Mouse (Mus musculus) stomach, postnatal 0 days (tissue): ENCODE measurements around the gene Klhl18.

Experiments
- CTCF ChIP-seq: IDR thresholded peaks from 2 replicates; pipeline ENCODE4 v1.5.1; 2016; ENCODE audit warnings: antibody characterized with exemption, low read depth, mild to moderate bottlenecking, moderate library complexity
- EP300 ChIP-seq: optimal IDR thresholded peaks from 2 replicates; pipeline ENCODE3; 2016; ENCODE audit warnings: antibody characterized with exemption

GRCm38 (mm10) chr9:110407311-110408098, 69.0 kb downstream of the Klhl18 start:
- no peak for TF ChIP-seq CTCF
- TF ChIP-seq EP300: no peak
